Mouse (Mus musculus) embryonic facial prominence, embryonic 14.5 days (tissue): ENCODE measurements around the gene Hmgb1. TPM values are rescaled to one million over a fixed set of nuclear protein-coding genes. Genes with fewer than 3 reads are reported as not detected.

ENCODE experiments used
- ATAC-seq: fragments of 200-750 bp; cut with Nextera tagmentation; 2 replicates; pipeline ENCODE4 v1.8.0; 2017; ENCODE audit warnings: low read depth, moderate number of reproducible peaks, moderate TSS enrichment
- DNase-seq: peaks from one replicate; pipeline ENCODE4 v3.0.0-alpha.2; 2015; ENCODE audit warnings: low spot score
- H3K27ac ChIP-seq: fragments of 300-500 bp; sonication (generic); replicated peaks from 2 replicates; pipeline ENCODE4 v1.5.1; 2014; ENCODE audit warnings: low read depth, mild to moderate bottlenecking, low read length, moderate library complexity
- H3K27me3 ChIP-seq: fragments of 300-500 bp; sonication (generic); replicated peaks from 2 replicates; pipeline ENCODE4 v1.6.1; 2014; ENCODE audit warnings: low read length; ENCODE audit not compliant: control insufficient read depth, insufficient read depth
- H3K36me3 ChIP-seq: fragments of 300-500 bp; sonication (generic); 2 replicates; pipeline ENCODE4 v1.6.1; 2014; ENCODE audit warnings: low read length, mixed read lengths; ENCODE audit not compliant: control insufficient read depth, insufficient read depth
- H3K4me1 ChIP-seq: fragments of 300-500 bp; sonication (generic); 2 replicates; pipeline ENCODE4 v1.6.1; 2014; ENCODE audit warnings: antibody characterized with exemption, low read length; ENCODE audit not compliant: control insufficient read depth, insufficient read depth
- H3K4me2 ChIP-seq: fragments of 300-500 bp; sonication (generic); 2 replicates; pipeline ENCODE4 v1.6.1; 2014; ENCODE audit warnings: low read depth, mild to moderate bottlenecking, low read length, moderate library complexity, mixed read lengths
- H3K4me3 ChIP-seq: fragments of 300-500 bp; sonication (generic); 2 replicates; pipeline ENCODE4 v1.5.1; 2014; ENCODE audit warnings: low read depth, mild to moderate bottlenecking, low read length
- H3K9ac ChIP-seq: fragments of 300-500 bp; sonication (generic); 2 replicates; pipeline ENCODE4 v1.6.1; 2014; ENCODE audit warnings: low read depth, mild to moderate bottlenecking, low read length, moderate library complexity, mixed read lengths
- H3K9me3 ChIP-seq: fragments of 300-500 bp; sonication (generic); 2 replicates; pipeline ENCODE4 v1.6.1; 2016; ENCODE audit warnings: low read length; ENCODE audit not compliant: control insufficient read depth
- WGBS: fragments of 180-500 bp; shearing (Covaris S2); extraction: QIAGEN DNeasy Blood & Tissue Kit; methylation state at CpG from one replicate; pipeline ENCODE4 v1.1.7; 2014; 5-methylcytosine and 5-hydroxymethylcytosine counted together
- polyA plus RNA-seq: library from polyadenylated mRNA; unstranded; fragments of >200 nt; fragmentation: Nextera tagmentation; extraction: Ambion mirVana; gene quantifications from 2 replicates; pipeline ENCODE4 v1.2.1, GENCODE M21; 2014

The Hmgb1 gene
- polyA plus RNA-seq, 1 experiment from 2014 or later, result 1,171 TPM

DNA sequence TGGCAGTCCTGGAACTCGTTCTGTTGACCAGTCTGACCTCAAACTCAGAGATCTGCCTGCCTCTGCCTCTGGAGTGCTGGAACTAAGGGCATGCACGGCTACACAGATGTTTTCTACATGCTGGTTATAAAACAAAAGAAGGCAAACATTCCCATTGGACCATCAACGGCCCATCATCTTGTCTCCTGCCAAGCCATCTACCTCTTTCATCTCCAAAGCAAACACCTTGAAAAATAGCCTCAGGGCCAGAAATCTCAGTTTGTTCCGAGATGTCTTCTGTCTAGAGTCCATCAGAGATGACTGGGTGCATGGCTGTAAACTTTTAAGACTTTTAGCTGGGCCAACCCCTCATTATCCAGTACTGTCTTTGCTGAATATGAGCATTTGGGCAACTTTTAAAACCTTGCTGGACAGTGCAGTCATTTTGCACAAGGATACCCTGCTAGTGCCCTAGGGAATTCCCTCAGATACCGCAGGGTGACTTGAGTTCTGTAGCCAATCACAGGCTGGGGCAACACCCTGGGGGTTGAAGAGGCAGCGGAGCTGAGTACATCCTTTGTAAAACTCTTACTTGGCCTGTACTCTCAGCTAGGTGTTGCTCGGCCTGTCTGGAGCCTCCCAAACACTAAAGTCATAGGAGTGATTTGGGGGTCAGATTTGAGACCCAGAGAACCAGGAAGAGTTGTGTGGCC, 170.3 kb downstream of the Hmgb1 start:
- Histone ChIP-seq H3K9me3 (no peaks in the 10 kb centered on the region), H3K4me1 (peaks cover 12% of the 10 kb centered on the region), H3K4me2 (peak overlapping the region; percentile 93; the same call in 1 of the 2 replicates), H3K27me3 (no peaks in the 10 kb centered on the region), H3K4me3 (no peak overlapping the region), H3K36me3 (no peaks in the 10 kb centered on the region), H3K9ac (no peak overlapping the region), H3K27ac (no peak overlapping the region; the same call in 1 of the 2 replicates)
- ATAC-seq (no peak), DNase-seq (no peak)
- WGBS, result 66% methylated on average over 7 of the region's 7 CpGs

DNA sequence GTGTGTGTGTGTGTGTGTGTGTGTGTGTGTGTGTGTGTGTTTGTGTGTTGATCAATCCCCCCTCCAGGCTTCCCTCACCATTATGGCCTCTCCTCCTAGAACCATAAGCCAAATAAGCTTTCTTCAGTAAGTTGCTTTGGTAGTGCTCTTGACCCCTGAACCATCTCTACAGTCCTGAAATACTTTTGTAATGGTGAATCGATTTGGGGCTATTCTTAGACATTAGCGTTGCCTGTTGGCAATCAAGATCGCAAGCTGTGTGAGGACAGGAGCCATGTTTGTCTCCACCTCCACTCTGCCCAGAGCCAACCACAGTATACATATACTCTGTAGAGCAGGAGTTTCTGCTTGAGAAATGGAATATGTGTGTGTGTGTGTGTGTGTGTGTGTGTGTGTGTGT, 175.2 kb downstream of the Hmgb1 start:
- WGBS, result 87% methylated on average over 3 of the region's 3 CpGs

DNA sequence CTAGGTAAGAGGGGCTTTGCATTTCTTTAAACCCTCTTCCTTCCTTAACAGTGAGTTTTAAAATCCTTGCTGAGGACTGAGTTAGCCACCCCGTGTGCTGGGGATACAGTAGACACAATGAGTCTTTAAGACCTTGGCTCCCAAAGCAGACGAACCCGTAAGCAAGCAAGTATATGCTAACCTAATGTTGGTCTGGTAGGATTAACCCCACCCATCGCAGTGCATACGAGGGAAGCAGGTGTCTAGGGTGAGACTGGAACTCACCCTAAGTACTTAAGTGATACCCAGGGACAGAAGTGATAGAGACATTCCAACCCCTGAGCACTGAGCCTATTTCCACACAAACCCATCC, 177.0 kb downstream of the Hmgb1 start:
- 58% methylated on average over 5 of the region's 5 CpGs for WGBS
- Histone ChIP-seq H3K36me3 (no peaks in the 10 kb centered on the region), H3K9me3 (no peaks in the 10 kb centered on the region), H3K4me2 (peak overlapping the region; percentile 61), H3K9ac (peak overlapping the region; percentile 50), H3K4me1 (peaks cover 27% of the 10 kb centered on the region), H3K27me3 (no peaks in the 10 kb centered on the region), H3K4me3 (no peak overlapping the region; the same call in 1 of the 2 replicates), H3K27ac (peak overlapping the region; percentile 84)
- ATAC-seq (no peak), DNase-seq (no peak)

More for the DNA sequence above, 175.2 kb downstream of the Hmgb1 start:
- Histone ChIP-seq H3K4me3 (no peak overlapping the region), H3K9me3 (no peaks in the 10 kb centered on the region), H3K27ac (no peak overlapping the region), H3K4me2 (no peak overlapping the region), H3K4me1 (peaks cover 17% of the 10 kb centered on the region), H3K36me3 (no peaks in the 10 kb centered on the region), H3K9ac (no peak overlapping the region), H3K27me3 (no peaks in the 10 kb centered on the region)
- no peak for ATAC-seq
- DNase-seq, result no peak

DNA sequence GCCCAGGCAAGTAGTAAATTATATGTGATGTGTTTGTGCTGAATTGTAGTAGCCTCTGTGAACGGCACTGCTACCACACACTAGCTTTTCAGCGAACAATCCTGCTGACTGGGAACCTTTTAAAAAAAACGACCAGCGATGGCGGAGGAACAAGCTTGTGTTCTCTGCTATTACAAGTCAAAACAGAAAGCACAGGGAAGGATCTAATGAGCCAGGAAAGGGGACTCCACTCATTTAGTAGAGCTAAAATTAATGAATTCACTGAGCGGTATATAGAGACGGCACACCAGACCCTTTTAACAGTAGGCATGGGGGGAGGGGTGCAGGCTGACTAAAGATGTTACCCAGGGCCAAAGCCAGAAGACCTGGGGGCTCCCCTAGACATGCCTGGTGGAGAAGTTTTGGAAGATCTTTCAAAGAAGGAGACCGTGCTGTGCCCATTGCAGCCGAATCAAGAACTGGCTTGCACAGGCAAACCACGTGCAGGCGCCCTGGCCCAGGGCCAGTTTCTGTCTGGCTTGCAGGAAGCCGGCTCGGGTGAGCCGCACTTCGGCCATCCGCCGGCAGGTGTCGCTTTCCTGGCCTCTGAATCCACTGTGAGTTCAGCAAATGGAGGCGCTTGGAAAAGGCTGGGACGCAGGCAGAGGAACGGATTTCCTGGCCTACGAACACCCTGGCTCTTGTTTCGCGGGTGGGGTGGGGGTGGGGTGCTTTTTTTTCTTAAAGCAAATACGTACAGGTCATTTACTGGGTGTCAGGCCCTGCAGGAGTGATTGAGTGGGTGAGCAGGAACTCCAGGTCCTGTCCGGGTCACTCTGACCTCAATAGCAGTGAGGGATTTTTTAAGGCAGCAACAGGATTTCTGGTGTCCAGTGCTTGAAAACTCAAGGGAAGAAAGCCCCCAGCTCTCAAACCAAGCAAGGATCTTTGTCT, 177.7 kb downstream of the Hmgb1 start:
- Histone ChIP-seq H3K4me2 (peak overlapping the region; percentile 61), H3K27me3 (no peaks in the 10 kb centered on the region), H3K36me3 (no peaks in the 10 kb centered on the region), H3K27ac (peak overlapping the region; percentile 84), H3K9me3 (no peaks in the 10 kb centered on the region), H3K9ac (peak overlapping the region; percentile 57), H3K4me1 (peaks cover 30% of the 10 kb centered on the region), H3K4me3 (peak overlapping the region; percentile 32)
- 7% methylated on average over 26 of the region's 26 CpGs for WGBS
- DNase-seq, result peak; percentile 98
- peak; percentile 86 for ATAC-seq

DNA sequence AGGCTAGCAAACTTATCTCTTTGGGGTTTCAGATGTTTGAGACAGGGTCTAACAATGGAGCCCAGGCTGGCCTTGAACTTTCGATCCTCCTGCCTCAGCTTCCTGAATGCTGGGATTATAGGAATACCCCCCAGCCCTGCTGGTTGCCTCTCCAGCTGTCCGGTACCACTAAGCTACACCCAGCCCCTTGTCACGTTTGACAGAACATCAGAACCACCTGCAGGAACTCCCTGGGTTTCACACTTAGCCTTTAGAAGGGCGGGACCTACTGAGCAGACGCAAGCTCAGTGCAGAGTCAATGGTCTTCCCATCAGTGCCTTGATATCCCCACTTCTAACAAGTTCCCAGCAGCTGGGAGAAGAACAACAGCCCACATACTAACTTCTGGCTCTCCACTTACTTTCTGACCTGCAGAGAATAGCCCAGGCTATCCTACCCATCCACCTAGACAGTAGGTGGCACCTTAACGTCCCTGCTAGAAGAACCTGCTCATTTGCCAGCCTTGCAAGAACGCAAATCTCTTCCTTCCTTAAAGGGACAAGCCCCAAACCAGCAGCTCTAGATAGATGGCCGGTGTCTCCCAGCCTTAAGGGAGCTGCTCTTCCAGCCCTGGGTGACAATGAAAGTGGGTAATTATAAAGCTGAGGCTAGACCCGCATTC, 178.5 kb downstream of the Hmgb1 start:
- 0 out of 2 replicates have a peak overlapping the region, but pooled peaks have one; percentile 32 for H3K4me3 ChIP-seq
- DNase-seq (no peak), ATAC-seq (no peak)
- no peaks in the 10 kb centered on the region for H3K9me3 ChIP-seq
- no peaks in the 10 kb centered on the region for H3K36me3 ChIP-seq
- no peaks in the 10 kb centered on the region for H3K27me3 ChIP-seq
- H3K4me2 ChIP-seq, result peak overlapping the region; percentile 61
- WGBS, result 69% methylated on average over 9 of the region's 9 CpGs
- peaks cover 30% of the 10 kb centered on the region for H3K4me1 ChIP-seq
- H3K27ac ChIP-seq, result peak overlapping the region; percentile 53
- H3K9ac ChIP-seq, result no peak overlapping the region

DNA sequence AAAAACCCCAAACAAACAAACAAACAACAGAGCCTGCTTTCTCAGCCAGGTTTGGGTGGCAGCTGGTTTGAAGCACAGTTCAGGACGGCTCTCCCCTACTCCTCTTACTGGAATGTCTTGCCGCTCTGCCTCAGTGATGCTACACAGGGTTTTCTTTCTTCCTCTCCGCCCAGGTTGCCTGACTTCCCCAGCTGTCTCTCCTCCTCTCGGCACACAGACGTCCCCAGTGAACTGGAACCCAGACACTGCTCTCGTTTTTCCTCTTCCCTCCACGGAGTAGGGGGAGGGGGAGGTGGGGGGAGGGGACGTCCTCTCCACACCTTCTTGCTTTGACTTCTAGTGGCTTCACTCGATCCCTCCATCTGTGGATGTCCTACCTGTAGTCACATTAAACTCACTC, 179.2 kb downstream of the Hmgb1 start:
- H3K4me3 ChIP-seq, result no peak overlapping the region
- 33% methylated on average over 7 of the region's 9 CpGs for WGBS

DNA sequence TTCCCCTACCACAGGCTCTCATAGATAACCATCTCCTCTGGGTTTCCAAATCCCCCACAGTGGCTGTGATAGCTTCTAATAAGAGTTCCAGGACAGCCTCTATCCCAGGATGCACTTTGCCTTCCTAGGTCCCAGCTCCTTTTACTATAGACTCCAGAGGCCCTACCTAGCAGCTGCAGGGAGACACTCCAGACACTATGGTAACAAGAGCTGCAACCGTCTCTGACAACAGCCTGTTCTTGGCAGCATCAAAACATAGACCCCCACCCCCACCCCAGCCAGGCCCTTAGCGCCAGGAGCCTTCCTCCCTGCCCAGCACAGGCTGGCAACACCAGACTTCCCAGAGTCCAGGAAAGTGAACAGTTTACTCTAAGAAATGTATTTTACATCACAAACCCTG, 181.2 kb downstream of the Hmgb1 start:
- H3K4me3 ChIP-seq, result no peak overlapping the region
- no peak overlapping the region for H3K4me2 ChIP-seq
- 28% methylated on average over 2 of the region's 2 CpGs for WGBS
- DNase-seq, result peak; percentile 60
- no peaks in the 10 kb centered on the region for H3K9me3 ChIP-seq
- peak overlapping the region; percentile 75 for H3K27ac ChIP-seq
- H3K36me3 ChIP-seq, result no peaks in the 10 kb centered on the region
- H3K27me3 ChIP-seq, result no peaks in the 10 kb centered on the region
- H3K4me1 ChIP-seq, result peaks cover 30% of the 10 kb centered on the region
- no peak overlapping the region for H3K9ac ChIP-seq
- ATAC-seq, result 0 out of 2 replicates have a peak, but pooled peaks have one; percentile 16

More for the DNA sequence above, 179.2 kb downstream of the Hmgb1 start:
- no peak for DNase-seq
- Histone ChIP-seq H3K9me3 (no peaks in the 10 kb centered on the region), H3K27me3 (no peaks in the 10 kb centered on the region), H3K9ac (no peak overlapping the region), H3K4me1 (peaks cover 30% of the 10 kb centered on the region), H3K27ac (no peak overlapping the region), H3K4me2 (no peak overlapping the region), H3K36me3 (no peaks in the 10 kb centered on the region)
- no peak for ATAC-seq

DNA sequence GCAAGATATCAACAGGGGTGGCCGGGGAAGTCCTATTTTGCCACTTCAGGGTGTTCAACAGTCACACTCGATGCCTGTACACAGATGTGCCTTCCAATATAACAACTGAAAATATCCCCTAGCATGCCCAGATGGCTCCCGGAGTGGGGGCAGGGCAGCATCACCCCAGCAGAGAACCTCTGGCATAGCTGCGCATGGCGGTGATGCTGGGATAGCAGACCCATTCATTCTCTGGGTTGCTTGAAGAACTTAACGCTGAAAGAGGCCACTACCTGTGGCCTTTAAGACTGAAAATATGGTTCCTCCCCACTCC, 181.5 kb downstream of the Hmgb1 start:
- Histone ChIP-seq H3K9me3 (no peaks in the 10 kb centered on the region), H3K36me3 (no peaks in the 10 kb centered on the region), H3K9ac (no peak overlapping the region), H3K27ac (peak overlapping the region; percentile 75), H3K4me3 (no peak overlapping the region), H3K27me3 (no peaks in the 10 kb centered on the region), H3K4me2 (peak overlapping the region; percentile 30; the same call in 1 of the 2 replicates), H3K4me1 (peaks cover 30% of the 10 kb centered on the region)
- WGBS, result 53% methylated on average over 6 of the region's 6 CpGs
- ATAC-seq, result no peak
- DNase-seq, result no peak
